Mouse (Mus musculus) ES-E14 (cell line): ENCODE data around the gene Usp48.

ENCODE experiments used
- CHD2 ChIP-seq: IDR thresholded peaks from 2 replicates; pipeline ENCODE4 v1.6.1; 2014; ENCODE audit warnings: mild to moderate bottlenecking, low read depth, low read length, inconsistent platforms
- HCFC1 ChIP-seq: IDR thresholded peaks from 2 replicates; pipeline ENCODE4 v1.6.1; 2012; ENCODE audit warnings: low read length, inconsistent platforms, borderline replicate concordance; ENCODE audit not compliant: insufficient read depth
- MAFK ChIP-seq: IDR thresholded peaks from 2 replicates; pipeline ENCODE4 v1.6.1; 2014; ENCODE audit warnings: mild to moderate bottlenecking, low read depth, low read length, inconsistent platforms; ENCODE audit not compliant: insufficient read depth
- ZC3H11A ChIP-seq: IDR thresholded peaks from 2 replicates; pipeline ENCODE4 v1.6.1; 2012; ENCODE audit warnings: low read depth, mild to moderate bottlenecking, inconsistent platforms, low read length, borderline replicate concordance
- ZNF384 ChIP-seq: IDR thresholded peaks from 2 replicates; pipeline ENCODE4 v1.6.1; 2012; ENCODE audit warnings: low read depth, low read length, inconsistent platforms

- TF ChIP-seq HCFC1 (no peak), ZNF384 (no peak), ZC3H11A (no peak), CHD2 (no peak), MAFK (no peak)
Measured at GRCm38 (mm10) chr4:137671711-137672500, 78.4 kb downstream of the Usp48 start.
